Mouse (Mus musculus): ENCODE measurements around the gene Rfx8. TPM values are rescaled to one million over a fixed set of nuclear protein-coding genes. Genes with fewer than 3 reads are reported as not detected.

The Rfx8 gene
- polyA plus RNA-seq, 1 experiment = 0.02 TPM

DNA sequence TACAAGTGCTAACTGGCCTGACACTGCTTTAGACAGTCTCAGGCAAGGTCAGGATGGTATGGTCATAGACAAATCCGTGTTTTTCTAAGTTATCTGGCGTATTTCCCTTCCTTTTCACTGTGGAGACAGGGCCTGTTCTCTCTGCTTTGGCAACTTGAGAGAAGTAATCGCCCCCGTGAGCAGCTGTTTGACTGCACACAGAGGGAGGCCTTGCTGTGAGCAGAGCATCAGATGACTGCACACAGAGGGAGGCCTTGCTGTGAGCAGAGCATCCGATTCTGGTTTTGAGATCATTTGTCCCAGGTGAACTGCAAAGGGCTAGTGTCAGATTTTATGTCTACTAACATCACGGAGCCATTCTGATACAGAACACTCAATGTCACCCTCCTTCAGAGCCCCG, 20.2 kb upstream of the Rfx8 start:
- Histone ChIP-seq H3K36me3 (ENCODE audit: control insufficient read depth, insufficient read depth) (no peaks in the 10 kb centered on the region), H3ac (ENCODE audit: control insufficient read depth, insufficient read length, low read depth) (no peak overlapping the region), H3K79me2 (ENCODE audit: control insufficient read depth, insufficient read depth) (no peaks in the 10 kb centered on the region), H3K79me3 (ENCODE audit: low read depth) (no peaks in the 10 kb centered on the region), H3K27me3 (ENCODE audit: control insufficient read depth, insufficient read depth, insufficient read length) (no peaks in the 10 kb centered on the region), H3K4me3 (ENCODE audit: insufficient read depth, poor library complexity, severe bottlenecking) (no peak overlapping the region)
- no peak for TF ChIP-seq MYOG (IDR thresholded peaks at IDR 0.05; ENCODE audit: control insufficient read depth, extremely low read depth, insufficient read length)
- TF ChIP-seq USF1 (IDR thresholded peaks at IDR 0.05; ENCODE audit: low read depth) = no peak
- TF ChIP-seq CTCF (IDR thresholded peaks at IDR 0.05; ENCODE audit: control insufficient read depth, insufficient read depth, insufficient read length) = no peak
- no peak for TF ChIP-seq CEBPB (IDR thresholded peaks at IDR 0.05; ENCODE audit: low read depth)
- TF ChIP-seq MAX (IDR thresholded peaks at IDR 0.05) = no peak
- no peak for TF ChIP-seq FOSL1 (IDR thresholded peaks at IDR 0.05; ENCODE audit: insufficient read depth, low read length, poor library complexity, severe bottlenecking)
- no peak for TF ChIP-seq MYOD1 (IDR thresholded peaks at IDR 0.05; ENCODE audit: control insufficient read depth, insufficient read length, low read depth)

DNA sequence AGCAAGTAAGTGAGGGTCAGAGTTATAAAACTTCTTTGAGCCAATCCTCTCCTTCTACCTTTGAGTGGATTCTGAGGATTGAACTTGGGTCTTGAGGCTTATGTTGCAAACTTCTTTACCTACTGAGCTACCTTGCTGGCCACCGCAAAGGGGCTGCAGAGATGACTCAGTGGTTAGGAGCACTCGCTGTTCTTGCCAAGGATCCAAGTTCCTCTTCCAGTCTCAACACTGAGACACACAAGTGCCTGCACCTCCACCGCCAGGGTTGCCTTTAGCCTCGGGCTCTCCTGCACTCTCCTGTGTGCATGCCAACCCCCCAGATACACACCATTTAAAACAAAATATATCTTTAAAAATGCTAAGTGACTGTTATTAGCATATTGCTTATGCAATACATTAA, 19.2 kb upstream of the Rfx8 start:
- Histone ChIP-seq H3K4me3 (ENCODE audit: insufficient read depth, poor library complexity, severe bottlenecking) (no peak overlapping the region), H3K36me3 (ENCODE audit: control insufficient read depth, insufficient read depth) (no peaks in the 10 kb centered on the region), H3K27me3 (ENCODE audit: control insufficient read depth, insufficient read depth, insufficient read length) (no peaks in the 10 kb centered on the region), H3K79me2 (ENCODE audit: control insufficient read depth, insufficient read depth) (no peaks in the 10 kb centered on the region), H3ac (ENCODE audit: control insufficient read depth, insufficient read length, low read depth) (no peak overlapping the region), H3K79me3 (ENCODE audit: low read depth) (no peaks in the 10 kb centered on the region)
- no peak for TF ChIP-seq CEBPB (IDR thresholded peaks at IDR 0.05; ENCODE audit: low read depth)
- TF ChIP-seq USF1 (IDR thresholded peaks at IDR 0.05; ENCODE audit: low read depth) = no peak
- no peak for TF ChIP-seq FOSL1 (IDR thresholded peaks at IDR 0.05; ENCODE audit: insufficient read depth, low read length, poor library complexity, severe bottlenecking)
- no peak for TF ChIP-seq MYOD1 (IDR thresholded peaks at IDR 0.05; ENCODE audit: control insufficient read depth, insufficient read length, low read depth)
- no peak for TF ChIP-seq CTCF (IDR thresholded peaks at IDR 0.05; ENCODE audit: control insufficient read depth, insufficient read depth, insufficient read length)
- TF ChIP-seq MYOG (IDR thresholded peaks at IDR 0.05; ENCODE audit: control insufficient read depth, extremely low read depth, insufficient read length) = no peak
- TF ChIP-seq MAX (IDR thresholded peaks at IDR 0.05) = no peak

DNA sequence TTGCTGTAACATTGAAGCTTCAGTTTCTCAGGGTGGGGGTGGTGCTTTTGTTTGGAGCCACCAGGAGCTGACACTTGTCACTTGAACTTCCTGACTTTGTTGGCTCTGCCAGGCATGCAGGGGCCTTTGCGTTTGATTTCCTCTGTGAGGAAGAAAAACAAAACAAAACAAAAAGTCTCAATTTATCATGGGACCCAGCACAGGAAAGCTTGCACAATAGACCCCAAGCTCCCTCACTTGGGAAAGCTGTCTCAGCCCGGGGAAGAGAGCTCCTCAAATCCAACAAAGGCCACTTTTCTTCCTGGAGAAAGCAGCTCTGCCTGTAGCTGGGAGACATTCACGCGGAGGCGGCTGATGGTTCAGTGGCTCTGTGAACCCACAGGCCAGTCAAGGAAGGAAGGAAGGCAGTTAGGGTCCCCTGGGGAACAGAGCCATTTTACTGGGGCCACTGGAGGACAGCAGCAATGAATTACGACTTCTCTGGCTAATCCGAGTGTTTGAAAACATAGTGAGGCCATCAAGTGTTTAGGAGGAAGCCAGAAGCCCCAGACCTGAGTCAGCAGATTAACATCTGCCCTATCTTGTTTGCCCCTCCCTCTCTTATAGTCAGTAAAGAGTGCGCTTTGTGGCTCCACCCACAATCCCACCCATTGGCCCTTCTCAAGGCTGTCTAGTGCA, 15.3 kb upstream of the Rfx8 start:
- Histone ChIP-seq H3ac (ENCODE audit: control insufficient read depth, insufficient read length, low read depth) (no peak overlapping the region), H3K79me2 (ENCODE audit: control insufficient read depth, insufficient read depth) (no peaks in the 10 kb centered on the region), H3K36me3 (ENCODE audit: control insufficient read depth, insufficient read depth) (no peaks in the 10 kb centered on the region), H3K4me3 (ENCODE audit: insufficient read depth, poor library complexity, severe bottlenecking) (no peak overlapping the region), H3K79me3 (ENCODE audit: low read depth) (no peaks in the 10 kb centered on the region), H3K27me3 (ENCODE audit: control insufficient read depth, insufficient read depth, insufficient read length) (no peaks in the 10 kb centered on the region)
- TF ChIP-seq MYOD1 (IDR thresholded peaks at IDR 0.05; ENCODE audit: control insufficient read depth, insufficient read length, low read depth) (no peak), CEBPB (IDR thresholded peaks at IDR 0.05; ENCODE audit: low read depth) (no peak), USF1 (IDR thresholded peaks at IDR 0.05; ENCODE audit: low read depth) (no peak), MAX (IDR thresholded peaks at IDR 0.05) (no peak), FOSL1 (IDR thresholded peaks at IDR 0.05; ENCODE audit: insufficient read depth, low read length, poor library complexity, severe bottlenecking) (no peak), MYOG (IDR thresholded peaks at IDR 0.05; ENCODE audit: control insufficient read depth, extremely low read depth, insufficient read length) (no peak), CTCF (IDR thresholded peaks at IDR 0.05; ENCODE audit: control insufficient read depth, insufficient read depth, insufficient read length) (no peak)

DNA sequence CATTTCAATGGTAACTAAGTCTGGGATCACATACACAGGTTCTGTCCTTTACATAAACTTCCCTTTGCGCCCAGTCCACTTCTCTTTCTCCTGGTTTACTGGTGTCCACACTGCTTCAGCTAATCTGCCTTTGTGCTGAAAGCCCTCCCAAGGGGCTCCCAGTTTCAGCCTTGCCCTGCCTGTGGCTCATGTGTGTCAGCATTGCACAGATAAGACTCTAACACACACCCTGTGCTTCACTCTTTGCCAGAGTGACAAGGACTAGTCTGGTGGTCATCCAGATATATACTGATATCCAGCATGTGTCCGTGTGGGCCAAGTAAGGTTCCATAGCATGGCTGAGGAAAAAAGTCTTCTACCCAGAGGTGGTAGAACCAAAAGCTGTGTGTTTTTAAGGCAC, 14.7 kb upstream of the Rfx8 start:
- H3K79me3 ChIP-seq (ENCODE audit: low read depth) = no peaks in the 10 kb centered on the region
- no peak overlapping the region for H3K4me3 ChIP-seq (ENCODE audit: insufficient read depth, poor library complexity, severe bottlenecking)
- no peak overlapping the region for H3ac ChIP-seq (ENCODE audit: control insufficient read depth, insufficient read length, low read depth)
- no peaks in the 10 kb centered on the region for H3K27me3 ChIP-seq (ENCODE audit: control insufficient read depth, insufficient read depth, insufficient read length)
- no peaks in the 10 kb centered on the region for H3K79me2 ChIP-seq (ENCODE audit: control insufficient read depth, insufficient read depth)
- no peaks in the 10 kb centered on the region for H3K36me3 ChIP-seq (ENCODE audit: control insufficient read depth, insufficient read depth)
- TF ChIP-seq FOSL1 (IDR thresholded peaks at IDR 0.05; ENCODE audit: insufficient read depth, low read length, poor library complexity, severe bottlenecking) (no peak), MYOD1 (IDR thresholded peaks at IDR 0.05; ENCODE audit: control insufficient read depth, insufficient read length, low read depth) (no peak), MAX (IDR thresholded peaks at IDR 0.05) (no peak), CEBPB (IDR thresholded peaks at IDR 0.05; ENCODE audit: low read depth) (no peak), USF1 (IDR thresholded peaks at IDR 0.05; ENCODE audit: low read depth) (no peak), MYOG (IDR thresholded peaks at IDR 0.05; ENCODE audit: control insufficient read depth, extremely low read depth, insufficient read length) (no peak), CTCF (IDR thresholded peaks at IDR 0.05; ENCODE audit: control insufficient read depth, insufficient read depth, insufficient read length) (no peak)

DNA sequence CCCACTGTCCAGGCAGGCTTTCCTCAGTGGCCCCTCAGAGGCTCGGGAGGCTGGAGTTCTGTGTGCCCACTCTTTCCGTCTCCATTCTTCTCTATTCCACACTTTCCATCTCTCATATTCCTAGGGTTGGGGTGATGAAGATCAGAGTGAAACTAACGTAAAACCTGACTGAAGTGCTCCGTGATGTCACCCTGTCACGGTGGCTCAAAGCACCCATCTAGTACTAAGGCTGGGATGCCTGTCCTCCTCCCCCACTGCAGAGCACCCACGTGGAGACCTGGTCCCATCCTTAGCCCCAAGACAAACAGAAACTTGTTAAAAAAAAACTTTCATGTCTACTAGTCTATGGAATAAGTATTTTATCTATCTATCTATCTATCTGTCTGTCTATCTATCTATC, 14.1 kb upstream of the Rfx8 start:
- Histone ChIP-seq H3K79me2 (ENCODE audit: control insufficient read depth, insufficient read depth) (no peaks in the 10 kb centered on the region), H3K27me3 (ENCODE audit: control insufficient read depth, insufficient read depth, insufficient read length) (no peaks in the 10 kb centered on the region), H3K79me3 (ENCODE audit: low read depth) (no peaks in the 10 kb centered on the region), H3K4me3 (ENCODE audit: insufficient read depth, poor library complexity, severe bottlenecking) (no peak overlapping the region), H3K36me3 (ENCODE audit: control insufficient read depth, insufficient read depth) (no peaks in the 10 kb centered on the region), H3ac (ENCODE audit: control insufficient read depth, insufficient read length, low read depth) (no peak overlapping the region)
- no peak for TF ChIP-seq FOSL1 (IDR thresholded peaks at IDR 0.05; ENCODE audit: insufficient read depth, low read length, poor library complexity, severe bottlenecking)
- no peak for TF ChIP-seq MAX (IDR thresholded peaks at IDR 0.05)
- no peak for TF ChIP-seq CEBPB (IDR thresholded peaks at IDR 0.05; ENCODE audit: low read depth)
- TF ChIP-seq MYOG (IDR thresholded peaks at IDR 0.05; ENCODE audit: control insufficient read depth, extremely low read depth, insufficient read length) = no peak

DNA sequence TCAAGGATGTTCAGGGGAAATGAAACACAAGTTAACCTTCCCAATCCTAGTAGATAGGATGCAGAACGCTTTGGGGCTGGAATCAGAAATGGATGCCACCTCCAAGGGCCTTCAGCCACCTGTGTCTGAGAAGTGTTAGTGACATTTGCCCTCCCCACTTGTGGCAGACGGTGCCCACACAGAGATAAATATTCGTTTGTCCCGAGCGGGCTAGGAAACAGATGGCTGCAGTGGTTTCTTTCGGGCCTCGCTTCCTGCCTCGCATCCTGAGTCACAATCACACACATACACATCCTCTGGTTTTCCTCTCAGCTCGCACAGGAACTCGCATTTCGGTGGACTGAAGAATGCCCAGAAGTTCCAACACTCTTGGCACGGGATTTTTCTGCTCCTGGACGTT, 13.5 kb upstream of the Rfx8 start:
- Histone ChIP-seq H3K27me3 (ENCODE audit: control insufficient read depth, insufficient read depth, insufficient read length) (no peaks in the 10 kb centered on the region), H3K79me3 (ENCODE audit: low read depth) (no peaks in the 10 kb centered on the region), H3K4me3 (ENCODE audit: insufficient read depth, poor library complexity, severe bottlenecking) (no peak overlapping the region), H3K79me2 (ENCODE audit: control insufficient read depth, insufficient read depth) (no peaks in the 10 kb centered on the region), H3K36me3 (ENCODE audit: control insufficient read depth, insufficient read depth) (no peaks in the 10 kb centered on the region), H3ac (ENCODE audit: control insufficient read depth, insufficient read length, low read depth) (no peak overlapping the region)
- TF ChIP-seq FOSL1 (IDR thresholded peaks at IDR 0.05; ENCODE audit: insufficient read depth, low read length, poor library complexity, severe bottlenecking) (no peak), USF1 (IDR thresholded peaks at IDR 0.05; ENCODE audit: low read depth) (no peak), CEBPB (IDR thresholded peaks at IDR 0.05; ENCODE audit: low read depth) (no peak), CTCF (IDR thresholded peaks at IDR 0.05; ENCODE audit: control insufficient read depth, insufficient read depth, insufficient read length) (no peak), MYOD1 (IDR thresholded peaks at IDR 0.05; ENCODE audit: control insufficient read depth, insufficient read length, low read depth) (no peak), MAX (IDR thresholded peaks at IDR 0.05) (no peak), MYOG (IDR thresholded peaks at IDR 0.05; ENCODE audit: control insufficient read depth, extremely low read depth, insufficient read length) (no peak)
